Mouse (Mus musculus): ENCODE measurements around the gene Fam198b. TPM values are rescaled to one million over a fixed set of nuclear protein-coding genes. Genes with fewer than 3 reads are reported as not detected.

Gene Fam198b
- total RNA-seq, 2 experiments from 2014 or later: 39.2 to 52.3 TPM

- DNase-seq: no peak
Observed at GRCm38 (mm10) chr3:79983961-79984419, 99.7 kb downstream of the Fam198b start.

GRCm38 (mm10) chr3:79984542-79984941 lies 100.2 kb downstream of the Fam198b start:
- no peak for DNase-seq

GRCm38 (mm10) chr3:79989250-79989649 lies 104.9 kb downstream of the Fam198b start:
- no peak for DNase-seq

- DNase-seq: no peak
Observed at GRCm38 (mm10) chr3:79989911-79990310, 105.6 kb downstream of the Fam198b start.

- no peak for DNase-seq
Observed at GRCm38 (mm10) chr3:79990480-79990879, 106.1 kb downstream of the Fam198b start.

- DNase-seq: no peak
Observed at GRCm38 (mm10) chr3:79994029-79994539, 109.8 kb downstream of the Fam198b start.

- no peak for DNase-seq
Observed at GRCm38 (mm10) chr3:79995726-79996125, 111.4 kb downstream of the Fam198b start.

Other genes with a start within 250 kb of the Fam198b start
- gene Rxfp1, start 146.7 kb upstream of the Fam198b start, total RNA-seq (2021): under 1 TPM in 1 of 2 experiments, not detected in 1; 0.05 TPM
- 1 to 10 TPM; 1.1 to 3.3 TPM for gene Tmem144, start 31.8 kb upstream of the Fam198b start, total RNA-seq (2021)